Mouse (Mus musculus): ENCODE data around the gene Mpp4.

GRCm38 (mm10) chr1:59202367-59202766 lies 39.2 kb upstream of the Mpp4 start:
- no peak for TF ChIP-seq CTCF (IDR thresholded peaks at IDR 0.05; ENCODE audit: low read depth, low read length)
- no peak for TF ChIP-seq POLR2A (IDR thresholded peaks at IDR 0.05; ENCODE audit: borderline replicate concordance, low read depth, low read length)

Data from bone marrow macrophage, adult 2 months (primary cell).